Comparison of ENCODE assay signal across 8 mouse cellular contexts in genomic region chr11:95259088-95259849, GRCm38 (mm10). TPM values are rescaled to one million over a fixed set of nuclear protein-coding genes. Genes with fewer than 3 reads are reported as not detected.
DNase-seq lines count a peak whose midpoint lies in the region; ATAC-seq lines count a peak whose summit lies in the region.

No protein-coding gene starts in this region.

- H3K4me2 ChIP-seq in hindbrain, embryonic 14.5 days (replicated peaks) = peak overlapping the region; percentile 86

- peaks cover 15% of the 10 kb centered on the region for H3K4me1 ChIP-seq in hindbrain, embryonic 14.5 days (replicated peaks; ENCODE audit: control insufficient read depth, insufficient read depth, low read length)

- H3K9ac ChIP-seq in hindbrain, embryonic 14.5 days = peak overlapping the region; percentile 67

- peak overlapping the region; percentile 45 for H3K4me3 ChIP-seq in hindbrain, embryonic 14.5 days (replicated peaks; ENCODE audit: low read length)

- no peaks in the 10 kb centered on the region for H3K27me3 ChIP-seq in hindbrain, embryonic 14.5 days (ENCODE audit: control insufficient read depth, insufficient read depth, low read length)

- DNase-seq in T-cell, adult 2 months (ENCODE audit: low spot score) = peak; percentile 93
- peak; percentile 94 for DNase-seq in cerebellum, postnatal 25 days
- peak; percentile 83 to 87 for DNase-seq in frontal cortex, postnatal 25 days (ENCODE audit: low spot score in 2 of 2)
- DNase-seq in hindbrain, embryonic 14.5 days (ENCODE audit: low spot score) = peak; percentile 81
- peak; percentile 85 to 88 for DNase-seq in layer of hippocampus, postnatal 36 days
- DNase-seq in lung, postnatal 25 days (ENCODE audit: low spot score) = peak; percentile 91
- DNase-seq in retina, adult 2 months (ENCODE audit: low read depth, low spot score) = peak; percentile 44
- DNase-seq in thymus, postnatal 25 days = peak; percentile 94

- no peaks in the 10 kb centered on the region for H3K9me3 ChIP-seq in hindbrain, embryonic 14.5 days (ENCODE audit: control insufficient read depth, low read length)

- no peak overlapping the region for H3K27ac ChIP-seq in hindbrain, embryonic 14.5 days

- under 1% methylated on average over 73 of the region's 73 CpGs for WGBS in hindbrain, embryonic 14.5 days

- no peaks in the 10 kb centered on the region for H3K36me3 ChIP-seq in hindbrain, embryonic 14.5 days (replicated peaks; ENCODE audit: control insufficient read depth, insufficient read depth)

- peak; percentile 66 for ATAC-seq in hindbrain, embryonic 14.5 days (ENCODE audit: low FRiP score)

RNA-seq across cellular contexts. Expression of gene Tac4, which starts 2.1 kb away (rescaled TPM):
- polyA plus RNA-seq in hindbrain, embryonic 14.5 days (2014; fragmentation: Nextera tagmentation; extraction: Ambion mirVana) = 0.17 TPM in 1 of 2 replicates, not detected in the other
- not detected for total RNA-seq in layer of hippocampus, postnatal 36 days (2021)

RNA-seq across cellular contexts. Expression of gene Kat7, which starts 50.8 kb away (rescaled TPM):
- 58.1 and 71.0 TPM in 2 replicates for polyA plus RNA-seq in hindbrain, embryonic 14.5 days (2014; fragmentation: Nextera tagmentation; extraction: Ambion mirVana)
- 10 to 100 TPM; 72.0 to 74.0 TPM for total RNA-seq in layer of hippocampus, postnatal 36 days (2021)

Comparison
In these comparisons a context has a peak if more than half of its experiments do, and no peak if none do; other contexts are left out.
1. DNase-seq: peak in every context shown above with its lines; median percentile 94 in cerebellum, postnatal 25 days; 94 in thymus, postnatal 25 days; 93 in T-cell, adult 2 months; 91 in lung, postnatal 25 days; 86 in layer of hippocampus, postnatal 36 days; 85 in frontal cortex, postnatal 25 days; 81 in hindbrain, embryonic 14.5 days; 44 in retina, adult 2 months.